Mouse (Mus musculus): ENCODE data around the gene Mex3b. TPM values are rescaled to one million over a fixed set of nuclear protein-coding genes. Genes with fewer than 3 reads are reported as not detected.

Gene Mex3b
- polyA plus RNA-seq (2015; fragmentation: Nextera tagmentation; extraction: Ambion mirVana), result 8.4 and 9.4 TPM in 2 replicates

GRCm38 (mm10) chr7:82867271-82868121 is at the start of gene Mex3b:
TSS of gene Mex3b (plus strand) at chr7:82867333.
- under 1% methylated on average over 76 of the region's 87 CpGs for WGBS
- Histone ChIP-seq H3K27me3 (replicated peaks) (no peaks in the 10 kb centered on the region), H3K4me2 (peak within 1 kb of the TSS; percentile 96), H3K36me3 (peaks cover 18% of the 10 kb centered on the region), H3K4me3 (peak within 1 kb of the TSS; percentile 95), H3K4me1 (peaks cover 34% of the 10 kb centered on the region), H3K27ac (replicated peaks) (peak within 1 kb of the TSS; percentile 99), H3K9me3 (no peaks in the 10 kb centered on the region), H3K9ac (peak within 1 kb of the TSS; percentile 99)
- no peak for ATAC-seq (ENCODE audit: extremely low read depth, insufficient number of reproducible peaks, low FRiP score, low TSS enrichment)

DNA sequence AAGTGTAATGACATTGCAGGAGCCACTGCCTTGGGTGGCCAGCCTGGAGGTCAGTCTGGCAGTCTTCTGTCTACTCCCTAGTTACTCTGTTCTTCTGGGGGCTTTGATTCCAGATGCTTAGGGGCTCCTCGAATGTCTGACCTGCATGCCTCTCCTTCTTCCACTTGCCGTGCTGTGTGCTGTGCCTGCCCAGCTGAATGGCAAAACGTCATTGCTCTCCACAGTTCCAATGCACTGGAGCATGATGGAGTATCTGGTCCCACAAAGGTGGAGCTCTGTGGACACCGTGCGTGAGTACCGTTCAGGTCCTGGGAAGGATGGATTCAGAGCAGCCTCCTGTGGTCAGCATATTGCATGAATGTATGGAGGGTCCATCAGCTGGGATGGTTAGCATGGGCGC is 47.6 kb upstream of the Mex3b start:
- Histone ChIP-seq H3K4me1 (no peaks in the 10 kb centered on the region), H3K27ac (replicated peaks) (no peak overlapping the region), H3K4me3 (no peak overlapping the region), H3K27me3 (replicated peaks) (no peaks in the 10 kb centered on the region), H3K36me3 (no peaks in the 10 kb centered on the region), H3K9ac (no peak overlapping the region), H3K9me3 (peaks cover 6% of the 10 kb centered on the region; the same call in 1 of the 2 replicates), H3K4me2 (no peak overlapping the region)
- ATAC-seq (ENCODE audit: extremely low read depth, insufficient number of reproducible peaks, low FRiP score, low TSS enrichment), result no peak
- WGBS, result 87% methylated on average over 7 of the region's 7 CpGs

- Histone ChIP-seq H3K27ac (replicated peaks) (no peak overlapping the region), H3K36me3 (no peaks in the 10 kb centered on the region), H3K9ac (no peak overlapping the region), H3K4me2 (no peak overlapping the region), H3K4me3 (no peak overlapping the region), H3K4me1 (no peaks in the 10 kb centered on the region), H3K9me3 (peaks cover 6% of the 10 kb centered on the region; the same call in 1 of the 2 replicates), H3K27me3 (replicated peaks) (no peaks in the 10 kb centered on the region)
- 61% methylated on average over 4 of the region's 4 CpGs for WGBS
- ATAC-seq (ENCODE audit: extremely low read depth, insufficient number of reproducible peaks, low FRiP score, low TSS enrichment), result no peak
These were observed 46.5 kb upstream of the Mex3b start for GRCm38 (mm10) chr7:82820661-82821060.

DNA sequence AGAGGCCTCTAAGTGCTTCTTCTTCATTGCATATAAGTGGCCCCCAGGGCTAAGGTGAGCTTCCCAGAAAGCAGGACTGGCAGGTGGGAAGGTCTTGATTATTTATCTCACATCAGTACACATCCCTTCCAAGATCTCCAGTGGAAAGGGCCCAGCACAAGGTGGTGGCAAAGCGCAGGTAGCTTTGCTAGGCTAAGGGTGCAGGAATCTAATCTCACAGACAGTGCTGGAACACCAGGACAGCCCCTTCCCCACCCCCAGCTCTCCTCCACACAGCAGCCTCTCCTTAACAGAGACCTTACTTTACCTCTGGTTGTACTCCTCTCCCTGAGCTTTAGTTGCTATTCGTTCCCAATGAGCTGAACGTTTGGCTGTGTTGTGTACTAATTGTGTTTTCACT is 45.6 kb upstream of the Mex3b start:
- no peak overlapping the region for H3K27ac ChIP-seq (replicated peaks)
- 73% methylated on average over 3 of the region's 3 CpGs for WGBS
- no peak overlapping the region for H3K4me2 ChIP-seq
- H3K27me3 ChIP-seq (replicated peaks), result no peaks in the 10 kb centered on the region
- no peak for ATAC-seq (ENCODE audit: extremely low read depth, insufficient number of reproducible peaks, low FRiP score, low TSS enrichment)
- no peaks in the 10 kb centered on the region for H3K36me3 ChIP-seq
- no peak overlapping the region for H3K4me3 ChIP-seq
- peaks cover 6% of the 10 kb centered on the region; the same call in 1 of the 2 replicates for H3K9me3 ChIP-seq
- H3K4me1 ChIP-seq, result no peaks in the 10 kb centered on the region
- no peak overlapping the region for H3K9ac ChIP-seq

- Histone ChIP-seq H3K36me3 (no peaks in the 10 kb centered on the region), H3K27ac (replicated peaks) (no peak overlapping the region), H3K4me2 (no peak overlapping the region), H3K9ac (no peak overlapping the region), H3K9me3 (no peaks in the 10 kb centered on the region), H3K27me3 (replicated peaks) (no peaks in the 10 kb centered on the region), H3K4me3 (no peak overlapping the region), H3K4me1 (no peaks in the 10 kb centered on the region)
- WGBS, result 33% methylated on average over 1 of the region's 1 CpGs
- no peak for ATAC-seq (ENCODE audit: extremely low read depth, insufficient number of reproducible peaks, low FRiP score, low TSS enrichment)
These were observed 44.6 kb upstream of the Mex3b start for GRCm38 (mm10) chr7:82822528-82822927.

DNA sequence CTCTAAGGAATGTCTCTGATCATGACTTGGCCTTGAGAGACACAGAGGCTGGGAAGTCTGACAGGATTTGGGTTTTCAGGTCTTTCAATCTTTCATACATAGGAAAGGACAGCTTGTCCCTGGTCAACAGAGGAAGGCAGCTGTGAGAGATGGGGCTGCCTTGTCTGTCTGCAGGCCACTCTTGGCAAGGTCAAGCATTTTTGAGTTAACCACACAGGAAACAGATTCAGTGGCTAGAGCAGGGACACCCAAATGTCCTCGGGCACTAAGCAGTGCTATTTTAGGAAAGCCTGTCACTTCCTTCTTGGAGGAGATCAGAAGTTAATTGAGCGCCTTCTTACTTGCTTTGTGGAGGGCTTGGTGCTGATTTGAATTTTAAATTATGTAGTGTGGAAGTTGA is 38.9 kb upstream of the Mex3b start:
- Histone ChIP-seq H3K36me3 (no peaks in the 10 kb centered on the region), H3K4me1 (peaks cover 5% of the 10 kb centered on the region), H3K9ac (no peak overlapping the region), H3K27ac (replicated peaks) (no peak overlapping the region), H3K4me3 (no peak overlapping the region), H3K9me3 (no peaks in the 10 kb centered on the region), H3K4me2 (no peak overlapping the region), H3K27me3 (replicated peaks) (no peaks in the 10 kb centered on the region)
- 31% methylated on average over 2 of the region's 2 CpGs for WGBS
- ATAC-seq (ENCODE audit: extremely low read depth, insufficient number of reproducible peaks, low FRiP score, low TSS enrichment), result no peak

- 56% methylated on average over 3 of the region's 3 CpGs for whole genome bisulfite sequencing
These were observed 37.6 kb upstream of the Mex3b start for GRCm38 (mm10) chr7:82829516-82829915.

DNA sequence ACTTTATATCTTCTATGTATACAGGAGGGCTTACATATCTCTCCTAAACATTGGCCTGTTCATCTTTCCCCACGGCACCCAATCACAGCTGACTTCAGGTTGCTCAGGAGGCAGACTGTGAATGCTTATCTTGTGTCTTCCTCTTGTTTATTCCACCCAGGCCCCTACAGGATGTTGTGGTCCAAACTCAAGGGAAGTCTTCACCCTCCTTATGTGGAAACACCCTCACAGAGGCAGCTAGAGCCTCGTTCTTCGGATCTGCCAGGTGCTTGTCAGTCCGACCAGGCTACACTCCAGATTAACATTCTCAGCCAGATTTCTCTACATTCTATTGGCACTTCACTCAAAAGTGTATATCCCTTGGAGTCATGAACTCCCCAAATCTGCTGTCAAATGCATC is 32.7 kb upstream of the Mex3b start:
- H3K27ac ChIP-seq (replicated peaks), result no peak overlapping the region
- H3K4me1 ChIP-seq, result peaks cover 4% of the 10 kb centered on the region; the same call in 1 of the 2 replicates
- WGBS, result 52% methylated on average over 4 of the region's 4 CpGs
- no peaks in the 10 kb centered on the region for H3K36me3 ChIP-seq
- no peak overlapping the region for H3K4me3 ChIP-seq
- ATAC-seq (ENCODE audit: extremely low read depth, insufficient number of reproducible peaks, low FRiP score, low TSS enrichment), result no peak
- H3K27me3 ChIP-seq (replicated peaks), result no peaks in the 10 kb centered on the region
- no peak overlapping the region for H3K9ac ChIP-seq
- no peak overlapping the region for H3K4me2 ChIP-seq
- H3K9me3 ChIP-seq, result no peaks in the 10 kb centered on the region

More at GRCm38 (mm10) chr7:82829516-82829915, 37.6 kb upstream of the Mex3b start:
- Histone ChIP-seq H3K27me3 (replicated peaks) (no peaks in the 10 kb centered on the region), H3K4me2 (no peak overlapping the region), H3K9me3 (no peaks in the 10 kb centered on the region), H3K4me3 (no peak overlapping the region), H3K27ac (replicated peaks) (no peak overlapping the region), H3K36me3 (no peaks in the 10 kb centered on the region), H3K9ac (no peak overlapping the region), H3K4me1 (peaks cover 5% of the 10 kb centered on the region)
- no peak for ATAC-seq (ENCODE audit: extremely low read depth, insufficient number of reproducible peaks, low FRiP score, low TSS enrichment)

DNA sequence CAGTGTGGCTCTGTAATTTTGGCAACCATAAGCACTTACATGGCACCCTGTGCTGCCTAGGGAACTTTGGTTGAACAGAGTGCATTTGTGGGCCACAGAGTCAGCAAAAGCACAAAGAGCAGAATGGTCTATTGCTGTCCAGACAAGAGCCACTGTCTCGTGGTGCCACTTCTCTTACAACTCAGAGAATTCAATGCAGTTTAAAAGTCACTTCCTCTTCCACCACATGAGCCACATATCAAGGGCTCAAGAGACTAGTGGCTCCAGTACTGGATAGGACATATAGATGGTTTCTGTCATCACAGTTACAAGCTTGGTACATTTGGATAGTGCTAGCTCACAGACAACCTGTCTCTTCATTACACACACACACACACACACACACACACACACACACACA is 28.7 kb upstream of the Mex3b start:
- 46% methylated on average over 1 of the region's 1 CpGs for WGBS
- Histone ChIP-seq H3K9ac (no peak overlapping the region), H3K4me2 (no peak overlapping the region), H3K27ac (replicated peaks) (no peak overlapping the region), H3K4me3 (no peak overlapping the region), H3K4me1 (peaks cover 4% of the 10 kb centered on the region; the same call in 1 of the 2 replicates), H3K36me3 (no peaks in the 10 kb centered on the region), H3K9me3 (no peaks in the 10 kb centered on the region), H3K27me3 (replicated peaks) (no peaks in the 10 kb centered on the region)
- ATAC-seq (ENCODE audit: extremely low read depth, insufficient number of reproducible peaks, low FRiP score, low TSS enrichment), result no peak

DNA sequence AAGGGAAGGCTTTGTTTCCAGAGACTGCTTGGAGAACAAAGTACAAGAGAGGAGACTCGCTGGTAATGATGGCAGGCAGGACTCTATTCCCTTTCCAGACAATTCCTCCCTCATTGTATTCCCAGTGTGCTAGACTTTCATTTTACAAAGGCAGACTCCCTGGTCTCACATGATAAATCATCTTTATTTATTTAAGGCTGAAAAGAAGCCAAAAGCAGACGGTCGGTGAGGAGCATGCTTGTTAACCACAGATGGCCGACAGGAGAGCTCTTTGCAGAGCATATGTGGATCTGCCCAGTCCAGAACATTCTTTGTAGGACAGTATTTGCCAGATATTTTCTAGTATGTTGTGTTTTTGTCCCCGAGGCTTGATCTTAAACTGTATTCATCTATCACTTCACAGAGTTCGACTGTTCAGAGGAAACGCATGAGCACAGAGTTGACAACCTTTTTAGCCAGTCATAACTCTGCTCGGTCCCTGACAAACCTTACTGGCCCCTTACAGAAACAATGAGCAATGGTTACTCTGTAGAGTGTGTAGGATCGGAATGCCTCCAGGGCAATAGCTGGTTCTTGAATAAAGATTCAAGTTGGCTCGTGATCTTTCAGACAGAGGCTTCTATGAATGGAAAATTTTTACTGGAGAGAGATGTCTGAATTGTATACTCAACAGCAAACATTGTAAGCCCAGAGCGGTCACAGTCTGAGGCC is 28.0 kb upstream of the Mex3b start:
- H3K4me3 ChIP-seq, result no peak overlapping the region
- H3K4me1 ChIP-seq, result peaks cover 4% of the 10 kb centered on the region; the same call in 1 of the 2 replicates
- no peaks in the 10 kb centered on the region for H3K27me3 ChIP-seq (replicated peaks)
- H3K9ac ChIP-seq, result no peak overlapping the region
- no peaks in the 10 kb centered on the region for H3K9me3 ChIP-seq
- no peak overlapping the region for H3K4me2 ChIP-seq
- H3K36me3 ChIP-seq, result no peaks in the 10 kb centered on the region
- 63% methylated on average over 11 of the region's 11 CpGs for WGBS
- no peak overlapping the region for H3K27ac ChIP-seq (replicated peaks)
- no peak for ATAC-seq (ENCODE audit: extremely low read depth, insufficient number of reproducible peaks, low FRiP score, low TSS enrichment)

DNA sequence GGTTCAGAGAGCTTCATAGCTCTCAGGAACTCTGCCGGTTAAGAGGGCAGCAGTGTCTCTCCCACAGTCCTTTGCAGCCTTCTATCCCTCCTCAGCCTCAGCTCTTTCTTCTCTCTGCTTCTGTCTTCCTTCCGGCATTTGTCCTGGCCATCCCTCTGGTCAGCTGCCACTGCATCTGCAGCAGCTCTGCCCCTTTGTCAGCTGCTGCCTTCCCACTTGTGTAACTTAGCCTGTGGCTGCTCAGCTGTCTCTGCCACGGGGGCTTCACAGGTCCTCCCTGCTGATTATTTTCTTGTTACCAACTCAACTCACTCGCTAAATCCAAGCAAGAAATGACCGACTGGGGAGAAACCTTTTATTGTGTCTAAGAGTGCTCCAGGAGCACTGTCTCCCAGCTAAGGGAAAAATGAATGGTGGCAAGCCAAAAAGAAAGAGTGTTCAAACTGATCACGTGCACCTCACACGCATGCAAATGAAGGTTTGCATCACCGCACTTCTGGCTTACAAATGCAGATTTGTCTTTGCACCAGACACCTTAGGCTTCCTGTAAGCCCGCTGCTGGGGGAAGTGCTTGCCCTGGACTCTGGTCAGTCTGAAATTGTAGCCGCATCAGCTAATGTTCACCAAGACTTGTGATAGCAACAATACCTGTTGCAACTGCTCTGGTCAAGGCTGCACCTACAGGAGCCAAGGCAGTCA is 24.8 kb upstream of the Mex3b start:
- H3K4me3 ChIP-seq, result no peak overlapping the region
- no peaks in the 10 kb centered on the region for H3K36me3 ChIP-seq
- H3K27me3 ChIP-seq (replicated peaks), result no peaks in the 10 kb centered on the region
- H3K4me1 ChIP-seq, result peaks cover 4% of the 10 kb centered on the region; the same call in 1 of the 2 replicates
- H3K9ac ChIP-seq, result no peak overlapping the region
- no peak overlapping the region for H3K27ac ChIP-seq (replicated peaks)
- no peak for ATAC-seq (ENCODE audit: extremely low read depth, insufficient number of reproducible peaks, low FRiP score, low TSS enrichment)
- no peaks in the 10 kb centered on the region for H3K9me3 ChIP-seq
- 49% methylated on average over 10 of the region's 10 CpGs for WGBS
- no peak overlapping the region for H3K4me2 ChIP-seq

Measured in heart, embryonic 13.5 days (tissue).